Comparison of ENCODE assay signal across 8 mouse cellular contexts in the genomic region with DNA sequence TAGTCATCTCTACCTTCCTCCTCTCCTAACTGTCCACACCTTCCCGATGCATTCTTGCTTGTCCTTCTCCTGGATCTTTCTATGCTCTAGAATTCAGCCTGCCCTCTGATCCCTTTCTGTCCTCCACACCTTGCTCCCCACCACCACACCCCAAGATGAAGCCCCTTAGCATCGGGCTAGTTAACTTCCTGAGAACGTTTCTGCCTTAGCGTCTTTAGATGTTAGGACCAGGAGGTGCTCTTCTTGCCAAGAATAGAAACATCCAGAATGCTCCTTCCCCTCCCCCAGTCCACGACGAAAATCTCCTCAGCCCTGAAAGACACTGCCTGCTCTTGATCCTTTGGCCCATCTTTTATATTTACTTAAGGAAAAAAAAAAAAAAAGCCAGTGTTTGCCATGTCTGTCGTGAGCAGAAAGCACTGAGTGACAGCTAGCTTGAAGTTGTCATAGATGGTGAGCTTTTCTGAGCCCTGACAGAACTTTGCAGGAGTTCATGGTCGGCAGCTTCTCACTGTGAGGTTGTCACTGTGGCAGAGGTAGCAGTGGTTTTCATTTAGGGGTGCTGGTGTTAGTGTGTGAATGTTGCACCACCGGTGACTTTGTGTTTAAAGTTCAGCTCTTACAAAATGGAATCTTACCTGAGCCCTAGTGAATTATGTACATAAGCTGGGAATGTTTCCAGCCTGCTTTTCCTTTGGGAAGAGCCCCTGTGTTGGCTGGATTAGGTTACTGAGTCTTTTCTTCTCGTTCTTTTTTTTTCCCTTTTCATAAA. TPM values are rescaled to one million over a fixed set of nuclear protein-coding genes. Genes with fewer than 3 reads are reported as not detected.
A peak's percentile ranks its signal among the peaks of the same experiment; 100 is the strongest.
DNase-seq lines count a peak whose midpoint lies in the region; ATAC-seq lines count a peak whose summit lies in the region.

No protein-coding gene starts in this region.

- no peaks in the 10 kb centered on the region for H3K27me3 ChIP-seq in embryonic facial prominence, embryonic 15.5 days
- no peaks in the 10 kb centered on the region for H3K27me3 ChIP-seq in neural tube, embryonic 14.5 days (ENCODE audit: control insufficient read depth, insufficient read depth, low read length)

- no peak overlapping the region for H3K27ac ChIP-seq in embryonic facial prominence, embryonic 15.5 days (replicated peaks)
- no peak overlapping the region for H3K27ac ChIP-seq in neural tube, embryonic 14.5 days (ENCODE audit: low read depth, low read length)

- no peaks in the 10 kb centered on the region for H3K9me3 ChIP-seq in embryonic facial prominence, embryonic 15.5 days (replicated peaks)
- no peaks in the 10 kb centered on the region for H3K9me3 ChIP-seq in neural tube, embryonic 14.5 days (ENCODE audit: control insufficient read depth, low read length)

- WGBS in embryonic facial prominence, embryonic 15.5 days: 11% methylated on average over 10 of the region's 10 CpGs
- WGBS in neural tube, embryonic 14.5 days: 23% methylated on average over 10 of the region's 10 CpGs

- intact Hi-C loops in left cerebral cortex, postnatal 25 days (cut with DNase I): loop anchor here (5.0 kb wide), 1 partner anchor 41 kb away; no protein-coding TSS in a partner anchor

- peaks cover 31% of the 10 kb centered on the region for H3K4me1 ChIP-seq in embryonic facial prominence, embryonic 15.5 days
- H3K4me1 ChIP-seq in neural tube, embryonic 14.5 days (ENCODE audit: control insufficient read depth, insufficient read depth, low read length): peaks cover 22% of the 10 kb centered on the region

- peaks cover 4% of the 10 kb centered on the region; the same call in 1 of the 2 replicates for H3K36me3 ChIP-seq in embryonic facial prominence, embryonic 15.5 days
- 0 out of 2 replicates have a peak, but pooled peaks cover 1% of the 10 kb centered on the region for H3K36me3 ChIP-seq in neural tube, embryonic 14.5 days (ENCODE audit: control insufficient read depth, insufficient read depth, low read length)

- peak overlapping the region; percentile 89 for H3K4me3 ChIP-seq in embryonic facial prominence, embryonic 15.5 days (replicated peaks)
- peak overlapping the region; percentile 51 for H3K4me3 ChIP-seq in neural tube, embryonic 14.5 days (ENCODE audit: low read depth, low read length)

- peak; percentile 91 for DNase-seq in heart, adult 11 months
- no peak for DNase-seq in heart, postnatal 4 days
- peak; percentile 20 for DNase-seq in CD4-positive helper T cell, adult 2 months (ENCODE audit: low read depth, low spot score)
- DNase-seq in kidney, postnatal 14 days: peak; percentile 22
- no peak for DNase-seq in left cerebral cortex, postnatal 25 days (ENCODE audit: low spot score in 2 of 2)
- no peak for DNase-seq in layer of hippocampus, adult 11-12 months (ENCODE audit: low spot score)

- ATAC-seq in embryonic facial prominence, embryonic 15.5 days (ENCODE audit: insufficient number of reproducible peaks, low FRiP score, low TSS enrichment, low read depth): no peak
- ATAC-seq in neural tube, embryonic 14.5 days (ENCODE audit: low read depth): no peak

- peak overlapping the region; percentile 90 for H3K4me2 ChIP-seq in embryonic facial prominence, embryonic 15.5 days (replicated peaks)
- H3K4me2 ChIP-seq in neural tube, embryonic 14.5 days (ENCODE audit: low read depth, low read length): peak overlapping the region; percentile 81

- peak overlapping the region; percentile 77; the same call in 1 of the 2 replicates for H3K9ac ChIP-seq in embryonic facial prominence, embryonic 15.5 days
- peak overlapping the region; percentile 80 for H3K9ac ChIP-seq in neural tube, embryonic 14.5 days (replicated peaks; ENCODE audit: low read depth, low read length)

RNA-seq across cellular contexts. Expression of a gene that starts 1.9 kb away (rescaled TPM):
- total RNA-seq in heart, postnatal 4 days (2021): 10 to 100 TPM; 19.5 to 21.0 TPM
- polyA plus RNA-seq in embryonic facial prominence, embryonic 15.5 days (2015; fragmentation: Nextera tagmentation; extraction: Ambion mirVana): 8.6 and 8.9 TPM in 2 replicates
- polyA plus RNA-seq in neural tube, embryonic 14.5 days (2014; fragmentation: Nextera tagmentation; extraction: Ambion mirVana): 16.0 and 18.8 TPM in 2 replicates
- total RNA-seq in left cerebral cortex, postnatal 25 days (2021): 10 to 100 TPM; 37.6 to 37.9 TPM

Comparison
In these comparisons a context has a peak if more than half of its experiments do, and no peak if none do; other contexts are left out.
1. DNase-seq: peak in heart, adult 11 months (single experiment), CD4-positive helper T cell, adult 2 months (single experiment) and kidney, postnatal 14 days (single experiment); none in heart, postnatal 4 days (single experiment), left cerebral cortex, postnatal 25 days (0 of 2) and layer of hippocampus, adult 11-12 months (single experiment).